Mouse (Mus musculus): ENCODE results near the gene Acadl. TPM values are rescaled to one million over a fixed set of nuclear protein-coding genes. Genes with fewer than 3 reads are reported as not detected.

Gene Acadl
- polyA plus RNA-seq, 1 experiment from 2014 or later: 254 TPM

GRCm38 (mm10) chr1:66841510-66841909 lies 21.6 kb downstream of the Acadl start:
- ATAC-seq (replicated peaks; ENCODE audit: low FRiP score, low read depth) (no peak), DNase-seq (ENCODE audit: low spot score) (no peak)
- no peak overlapping the region for H3K4me2 ChIP-seq (ENCODE audit: low read length)
- H3K4me1 ChIP-seq (replicated peaks; ENCODE audit: insufficient read depth, low read length): no peaks in the 10 kb centered on the region
- peaks cover 21% of the 10 kb centered on the region; the same call in 1 of the 2 replicates for H3K36me3 ChIP-seq (ENCODE audit: insufficient read depth, low read length)
- H3K9ac ChIP-seq (ENCODE audit: low read depth, low read length): no peak overlapping the region
- no peak overlapping the region for H3K27ac ChIP-seq
- H3K4me3 ChIP-seq (replicated peaks; ENCODE audit: low read depth, low read length): no peak overlapping the region
- H3K9me3 ChIP-seq (replicated peaks; ENCODE audit: low read length): no peaks in the 10 kb centered on the region
- 79% methylated on average over 6 of the region's 6 CpGs for WGBS
- H3K27me3 ChIP-seq (ENCODE audit: insufficient read depth, low read length): no peaks in the 10 kb centered on the region
- no peak for TF ChIP-seq CTCF (IDR thresholded peaks at IDR 0.05; ENCODE audit: low read depth)

GRCm38 (mm10) chr1:66839755-66840438 lies 23.2 kb downstream of the Acadl start:
- no peak for TF ChIP-seq CTCF (IDR thresholded peaks at IDR 0.05; ENCODE audit: low read depth)
- Histone ChIP-seq H3K4me2 (ENCODE audit: low read length) (no peak overlapping the region), H3K4me1 (replicated peaks; ENCODE audit: insufficient read depth, low read length) (no peaks in the 10 kb centered on the region), H3K9ac (ENCODE audit: low read depth, low read length) (no peak overlapping the region), H3K27ac (no peak overlapping the region), H3K9me3 (replicated peaks; ENCODE audit: low read length) (no peaks in the 10 kb centered on the region), H3K36me3 (ENCODE audit: insufficient read depth, low read length) (peaks cover 14% of the 10 kb centered on the region; the same call in 1 of the 2 replicates), H3K4me3 (replicated peaks; ENCODE audit: low read depth, low read length) (no peak overlapping the region), H3K27me3 (ENCODE audit: insufficient read depth, low read length) (no peaks in the 10 kb centered on the region)
- no peak for DNase-seq (ENCODE audit: low spot score)
- ATAC-seq (replicated peaks; ENCODE audit: low FRiP score, low read depth): no peak
- 65% methylated on average over 7 of the region's 7 CpGs for WGBS

GRCm38 (mm10) chr1:66839135-66839534 lies 23.9 kb downstream of the Acadl start:
- peaks cover 12% of the 10 kb centered on the region; the same call in 1 of the 2 replicates for H3K36me3 ChIP-seq (ENCODE audit: insufficient read depth, low read length)
- H3K27ac ChIP-seq: no peak overlapping the region
- WGBS: 56% methylated on average over 1 of the region's 1 CpGs
- TF ChIP-seq CTCF (IDR thresholded peaks at IDR 0.05; ENCODE audit: low read depth): no peak
- H3K4me1 ChIP-seq (replicated peaks; ENCODE audit: insufficient read depth, low read length): no peaks in the 10 kb centered on the region
- no peak overlapping the region for H3K9ac ChIP-seq (ENCODE audit: low read depth, low read length)
- no peak for ATAC-seq (replicated peaks; ENCODE audit: low FRiP score, low read depth)
- no peak overlapping the region for H3K4me3 ChIP-seq (replicated peaks; ENCODE audit: low read depth, low read length)
- H3K4me2 ChIP-seq (ENCODE audit: low read length): no peak overlapping the region
- no peaks in the 10 kb centered on the region for H3K9me3 ChIP-seq (replicated peaks; ENCODE audit: low read length)
- H3K27me3 ChIP-seq (ENCODE audit: insufficient read depth, low read length): no peaks in the 10 kb centered on the region
- no peak for DNase-seq (ENCODE audit: low spot score)

GRCm38 (mm10) chr1:66838184-66839042 lies 24.7 kb downstream of the Acadl start:
- Histone ChIP-seq H3K9me3 (replicated peaks; ENCODE audit: low read length) (no peaks in the 10 kb centered on the region), H3K27ac (no peak overlapping the region), H3K36me3 (ENCODE audit: insufficient read depth, low read length) (peaks cover 12% of the 10 kb centered on the region; the same call in 1 of the 2 replicates), H3K4me3 (replicated peaks; ENCODE audit: low read depth, low read length) (peak overlapping the region; percentile 17; the same call in 1 of the 2 replicates), H3K4me1 (replicated peaks; ENCODE audit: insufficient read depth, low read length) (no peaks in the 10 kb centered on the region), H3K27me3 (ENCODE audit: insufficient read depth, low read length) (no peaks in the 10 kb centered on the region), H3K9ac (ENCODE audit: low read depth, low read length) (no peak overlapping the region), H3K4me2 (ENCODE audit: low read length) (peak overlapping the region; percentile 44)
- DNase-seq (ENCODE audit: low spot score): peak; percentile 82
- ATAC-seq (replicated peaks; ENCODE audit: low FRiP score, low read depth): 0 out of 2 replicates have a peak, but pooled peaks have one; percentile 17
- WGBS: 51% methylated on average over 16 of the region's 16 CpGs
- TF ChIP-seq CTCF (IDR thresholded peaks at IDR 0.05; ENCODE audit: low read depth): peak; percentile 94

- peak; percentile 37 for DNase-seq (ENCODE audit: low spot score)
- 64% methylated on average over 3 of the region's 3 CpGs for WGBS
Observed at GRCm38 (mm10) chr1:66837207-66837606, 25.9 kb downstream of the Acadl start.

GRCm38 (mm10) chr1:66832636-66833165 lies 30.4 kb downstream of the Acadl start:
- Histone ChIP-seq H3K4me2 (ENCODE audit: low read length) (peak overlapping the region; percentile 16; the same call in 1 of the 2 replicates), H3K9me3 (replicated peaks; ENCODE audit: low read length) (no peaks in the 10 kb centered on the region), H3K27me3 (ENCODE audit: insufficient read depth, low read length) (no peaks in the 10 kb centered on the region), H3K4me1 (replicated peaks; ENCODE audit: insufficient read depth, low read length) (no peaks in the 10 kb centered on the region), H3K27ac (peak overlapping the region; percentile 80), H3K36me3 (ENCODE audit: insufficient read depth, low read length) (no peaks in the 10 kb centered on the region), H3K9ac (ENCODE audit: low read depth, low read length) (no peak overlapping the region), H3K4me3 (replicated peaks; ENCODE audit: low read depth, low read length) (no peak overlapping the region)
- WGBS: 72% methylated on average over 7 of the region's 7 CpGs
- TF ChIP-seq CTCF (IDR thresholded peaks at IDR 0.05; ENCODE audit: low read depth): no peak
- ATAC-seq (replicated peaks; ENCODE audit: low FRiP score, low read depth): peak; percentile 75
- DNase-seq (ENCODE audit: low spot score): peak; percentile 53

More at GRCm38 (mm10) chr1:66837207-66837606, 25.9 kb downstream of the Acadl start:
- Histone ChIP-seq H3K27me3 (ENCODE audit: insufficient read depth, low read length) (no peaks in the 10 kb centered on the region), H3K9me3 (replicated peaks; ENCODE audit: low read length) (no peaks in the 10 kb centered on the region), H3K4me3 (replicated peaks; ENCODE audit: low read depth, low read length) (no peak overlapping the region), H3K4me2 (ENCODE audit: low read length) (no peak overlapping the region), H3K4me1 (replicated peaks; ENCODE audit: insufficient read depth, low read length) (no peaks in the 10 kb centered on the region), H3K27ac (no peak overlapping the region), H3K36me3 (ENCODE audit: insufficient read depth, low read length) (peaks cover 7% of the 10 kb centered on the region; the same call in 1 of the 2 replicates), H3K9ac (ENCODE audit: low read depth, low read length) (no peak overlapping the region)
- no peak for ATAC-seq (replicated peaks; ENCODE audit: low FRiP score, low read depth)
- no peak for TF ChIP-seq CTCF (IDR thresholded peaks at IDR 0.05; ENCODE audit: low read depth)
